Mouse (Mus musculus) kidney, postnatal 36 days (tissue): Measurements from ENCODE around the gene Vasp.

Source experiments
- DNase-seq, 2 experiments: peaks; one replicate each; pipeline ENCODE4 v3.0.0; 2021 to 2022; ENCODE audit warnings: mixed read lengths in 2 of 2

Vasp gene

GRCm38 (mm10) chr7:19209494-19209893 is 62.1 kb downstream of the Vasp start:
- no peak for DNase-seq

DNA sequence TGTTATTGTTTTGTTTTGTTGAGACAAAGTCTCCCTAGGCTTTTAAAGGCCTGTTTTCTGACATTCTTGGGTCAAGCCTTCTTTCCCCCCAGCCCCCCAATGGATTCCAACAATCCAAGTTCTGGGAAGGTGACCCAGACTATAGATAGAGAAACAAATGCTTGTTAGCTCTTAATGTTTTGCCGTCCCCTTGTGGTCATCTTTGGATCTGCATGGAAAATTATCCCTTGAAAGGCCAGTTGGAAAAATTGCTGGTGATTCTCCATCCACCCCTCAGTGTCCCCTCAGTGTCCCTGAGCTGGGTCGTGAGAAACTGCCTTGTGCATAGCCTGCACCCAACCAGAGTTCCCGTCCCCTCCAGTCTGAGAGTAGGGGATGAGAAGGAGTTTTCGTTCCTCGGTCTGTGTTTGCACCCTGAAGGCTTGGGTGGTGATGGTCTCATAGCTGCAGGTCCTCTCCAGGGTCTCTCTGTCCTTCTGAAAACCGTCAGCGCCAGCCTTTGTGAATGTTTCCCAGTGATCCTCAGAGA is 62.6 kb downstream of the Vasp start:
- DNase-seq, result peak; percentile 62 to 81

- DNase-seq, result no peak
These were observed 63.3 kb downstream of the Vasp start for GRCm38 (mm10) chr7:19208201-19208910.
